Mouse (Mus musculus) small intestine, adult 2 months (tissue): ENCODE data around the gene Dab1.

Experiments used
- CTCF ChIP-seq: fragments of 200-500 bp; IDR thresholded peaks from 2 replicates; pipeline ENCODE4 v1.5.1; 2012; ENCODE audit warnings: low read depth, mild to moderate bottlenecking, control low read depth, inconsistent platforms, low read length, moderate library complexity, mixed read lengths; ENCODE audit not compliant: insufficient replicate concordance, insufficient read length; ENCODE audit errors: extremely low read depth
- POLR2A ChIP-seq: fragments of 200-500 bp; IDR thresholded peaks from 2 replicates; pipeline ENCODE4 v1.6.1; 2012; ENCODE audit warnings: low read depth, mild to moderate bottlenecking, control low read depth, inconsistent platforms, low read length, moderate library complexity

DNA sequence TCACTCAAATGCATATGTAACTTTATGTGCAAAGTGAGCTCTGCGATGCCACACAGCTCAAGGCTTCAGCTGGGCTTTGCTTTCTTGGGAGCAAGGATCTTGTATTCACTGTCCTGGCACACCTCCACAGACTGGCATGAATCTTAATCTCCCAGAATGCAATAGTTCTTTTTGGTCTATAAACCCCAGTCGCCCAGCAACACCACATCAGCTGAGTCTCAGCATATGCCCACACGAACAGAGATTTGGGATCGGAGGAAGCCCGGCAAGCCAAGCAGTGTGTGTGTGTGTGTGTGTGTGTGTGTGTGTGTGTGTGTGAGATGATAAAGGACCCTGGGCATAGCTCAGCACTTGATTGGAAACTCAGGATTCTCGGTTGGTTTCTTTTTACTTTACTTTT lies 177.3 kb downstream of the Dab1 start:
- TF ChIP-seq CTCF (no peak), POLR2A (no peak)
